Mouse (Mus musculus) large intestine, adult 2 months (tissue): ENCODE data around the gene Asb6. TPM values are rescaled to one million over a fixed set of nuclear protein-coding genes. Genes with fewer than 3 reads are reported as not detected.
A peak's percentile ranks its signal among the peaks of the same experiment; 100 is the strongest.

Experiments
- DNase-seq: peaks from one replicate; pipeline ENCODE4 v3.0.0-alpha.2; 2012; ENCODE audit warnings: low read depth, low spot score
- WGBS: fragments of 180-500 bp; shearing (Covaris S2); methylation state at CpG from one replicate; pipeline ENCODE4 v1.1.7; 2018; 5-methylcytosine and 5-hydroxymethylcytosine counted together
- polyA plus RNA-seq: library from polyadenylated mRNA; depleted of rRNA; stranded (reverse); fragments of >200 nt; gene quantifications from 2 replicates; pipeline ENCODE4 v1.2.3, GENCODE M21; 2012

The Asb6 gene
- polyA plus RNA-seq, 1 experiment, result 21.4 TPM

DNA sequence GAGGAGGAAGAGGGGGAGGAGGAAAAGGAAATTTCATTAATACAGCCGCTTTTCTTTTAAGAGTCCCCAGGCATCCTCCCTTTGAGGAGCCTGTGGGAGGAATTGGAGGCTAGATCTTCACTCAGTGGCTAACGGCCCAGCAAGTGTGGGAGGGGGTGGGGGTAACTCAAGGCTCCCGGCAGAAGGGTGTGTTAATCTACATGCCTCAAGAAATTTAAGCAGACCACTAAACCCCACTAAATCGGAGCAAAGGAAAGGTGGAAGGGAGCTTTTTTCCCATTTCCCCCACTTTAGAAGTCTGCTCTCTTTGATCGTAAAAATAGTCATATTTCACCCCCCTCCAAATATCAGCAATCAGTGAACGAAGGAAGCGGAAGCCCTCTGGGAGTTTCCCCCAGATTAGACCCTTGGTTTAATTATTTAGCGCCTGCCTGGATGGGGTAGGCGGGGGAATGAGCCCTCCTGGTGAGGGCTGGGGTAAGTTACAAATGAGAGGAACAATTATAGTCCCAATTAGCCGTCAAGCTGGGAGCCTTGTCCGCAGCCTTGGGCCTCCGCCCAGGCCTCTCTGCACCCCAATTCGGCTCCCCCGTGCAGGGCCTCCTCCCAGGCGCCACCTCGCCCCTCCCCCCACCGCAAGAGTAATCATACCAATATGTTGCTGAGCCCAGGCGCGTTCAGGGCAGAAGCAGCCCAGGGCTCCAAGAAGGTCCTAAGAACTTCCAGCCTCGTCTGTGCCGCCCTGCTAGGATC lies 6.3 kb upstream of the Asb6 start:
- DNase-seq, result no peak
- WGBS, result 25% methylated on average over 21 of the region's 21 CpGs

DNA sequence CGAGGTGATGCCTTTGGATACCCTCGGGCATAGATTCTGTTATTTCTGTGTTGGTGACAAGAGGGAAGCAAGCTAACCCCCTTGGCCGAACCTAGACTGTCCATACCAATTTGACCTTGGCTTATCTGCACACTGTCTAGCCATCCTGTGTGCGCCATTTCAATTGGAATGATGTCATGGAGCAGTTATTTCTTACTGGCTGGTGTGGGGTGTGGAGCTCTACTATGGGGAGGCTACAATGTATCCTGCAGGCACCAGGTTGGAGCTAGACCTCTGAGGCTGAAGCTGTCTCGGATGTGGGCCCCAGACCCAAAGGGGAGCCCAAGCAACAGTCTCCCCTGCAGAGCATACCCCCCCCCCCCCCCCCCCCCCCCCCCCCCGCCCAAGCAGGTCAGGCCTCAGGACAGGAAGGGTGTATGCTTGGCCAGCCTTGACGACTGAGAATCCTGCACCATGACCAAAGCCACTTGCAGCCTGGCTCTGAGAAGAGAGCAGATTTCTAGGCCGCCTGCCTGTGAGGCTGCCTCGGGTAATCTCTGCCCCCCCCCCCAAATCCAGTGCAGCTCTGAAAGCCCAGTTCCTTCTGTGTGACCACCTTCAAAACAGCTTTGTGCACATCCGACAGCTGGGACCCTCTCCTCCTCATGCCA lies 4.4 kb upstream of the Asb6 start, which contains the start of gene Prrx2:
Prrx2 (plus strand) TSS at position 600 of the 650 bp plus-strand sequence.
- DNase-seq, result no peak
- 57% methylated on average over 10 of the region's 10 CpGs for WGBS

DNA sequence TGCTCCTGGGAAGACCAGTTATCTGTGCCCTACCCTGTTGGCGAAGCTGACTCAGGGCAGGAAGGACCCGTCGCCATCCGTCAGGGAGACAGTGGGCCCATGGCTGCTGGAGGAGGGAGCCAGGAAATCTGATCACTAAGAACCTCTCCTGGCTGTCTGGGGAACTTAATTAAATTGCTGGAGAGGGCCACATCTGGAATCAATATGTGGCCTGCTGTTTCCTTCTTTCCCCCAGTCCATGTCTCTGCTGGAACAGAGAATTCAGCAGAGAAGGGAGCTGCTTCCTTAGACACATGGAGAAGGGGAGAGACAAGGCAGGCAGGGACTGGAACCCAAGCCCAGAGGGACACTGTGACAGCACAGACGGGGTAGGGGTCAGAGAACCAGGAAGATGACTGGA lies 3.5 kb upstream of the Asb6 start:
- no peak for DNase-seq
- 68% methylated on average over 5 of the region's 5 CpGs for WGBS

DNA sequence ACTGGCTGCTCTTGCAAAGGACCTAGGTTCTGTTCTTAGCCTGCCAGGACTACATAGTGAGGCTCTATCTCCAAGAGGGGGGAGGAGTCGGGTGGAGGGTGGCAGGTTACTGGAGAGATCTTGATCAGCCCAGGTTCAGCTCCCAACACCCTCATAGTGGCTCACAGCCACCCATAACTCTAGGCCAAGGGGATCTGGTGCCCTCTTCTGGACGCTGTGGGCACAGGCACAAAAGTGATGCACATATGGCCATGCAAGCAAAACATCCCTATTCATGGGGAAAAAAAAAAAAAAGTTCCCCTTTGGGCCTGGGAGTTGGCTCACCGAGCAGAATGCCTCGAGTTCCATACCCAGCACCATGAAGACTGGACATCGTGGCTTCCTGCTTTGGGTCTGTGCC lies 818 bp downstream of the Asb6 start:
- DNase-seq, result no peak
- 34% methylated on average over 5 of the region's 5 CpGs for WGBS

DNA sequence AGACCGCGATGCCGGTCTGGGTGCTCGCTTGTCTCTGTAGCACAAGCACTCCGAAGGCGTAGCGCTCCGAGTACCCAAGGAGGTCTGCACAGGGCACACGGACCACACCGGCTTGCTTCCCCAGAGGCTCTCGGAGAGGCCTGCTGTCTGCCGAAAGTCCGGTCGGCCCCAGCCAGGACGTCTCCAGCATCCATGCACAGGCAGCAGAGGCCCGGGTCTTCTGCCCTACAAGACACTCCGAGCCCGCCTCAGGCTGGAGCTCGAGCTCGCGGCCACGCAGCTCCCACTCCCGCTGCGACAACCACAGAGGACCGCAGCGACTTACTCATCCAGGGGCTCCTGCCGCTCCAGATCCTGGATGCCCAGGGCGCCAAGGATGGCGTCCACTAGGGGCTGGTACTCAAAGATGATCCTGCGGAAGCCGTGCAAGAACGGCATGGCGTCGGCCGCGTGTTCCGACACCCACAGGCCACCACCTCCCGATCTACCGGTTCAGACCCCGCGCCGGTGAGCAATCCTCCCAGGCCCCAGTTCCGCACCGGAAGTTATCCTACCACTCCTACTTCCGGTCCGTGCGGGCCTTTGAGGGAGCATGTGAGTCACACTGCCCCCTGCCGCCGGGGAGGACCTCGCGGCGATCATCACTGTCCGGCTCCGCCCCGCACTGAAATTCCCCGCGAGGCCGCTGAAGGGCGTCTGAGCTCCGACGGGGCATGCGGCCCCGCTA lies 2.2 kb downstream of the Asb6 start:
- under 1% methylated on average over 63 of the region's 63 CpGs for WGBS

DNA sequence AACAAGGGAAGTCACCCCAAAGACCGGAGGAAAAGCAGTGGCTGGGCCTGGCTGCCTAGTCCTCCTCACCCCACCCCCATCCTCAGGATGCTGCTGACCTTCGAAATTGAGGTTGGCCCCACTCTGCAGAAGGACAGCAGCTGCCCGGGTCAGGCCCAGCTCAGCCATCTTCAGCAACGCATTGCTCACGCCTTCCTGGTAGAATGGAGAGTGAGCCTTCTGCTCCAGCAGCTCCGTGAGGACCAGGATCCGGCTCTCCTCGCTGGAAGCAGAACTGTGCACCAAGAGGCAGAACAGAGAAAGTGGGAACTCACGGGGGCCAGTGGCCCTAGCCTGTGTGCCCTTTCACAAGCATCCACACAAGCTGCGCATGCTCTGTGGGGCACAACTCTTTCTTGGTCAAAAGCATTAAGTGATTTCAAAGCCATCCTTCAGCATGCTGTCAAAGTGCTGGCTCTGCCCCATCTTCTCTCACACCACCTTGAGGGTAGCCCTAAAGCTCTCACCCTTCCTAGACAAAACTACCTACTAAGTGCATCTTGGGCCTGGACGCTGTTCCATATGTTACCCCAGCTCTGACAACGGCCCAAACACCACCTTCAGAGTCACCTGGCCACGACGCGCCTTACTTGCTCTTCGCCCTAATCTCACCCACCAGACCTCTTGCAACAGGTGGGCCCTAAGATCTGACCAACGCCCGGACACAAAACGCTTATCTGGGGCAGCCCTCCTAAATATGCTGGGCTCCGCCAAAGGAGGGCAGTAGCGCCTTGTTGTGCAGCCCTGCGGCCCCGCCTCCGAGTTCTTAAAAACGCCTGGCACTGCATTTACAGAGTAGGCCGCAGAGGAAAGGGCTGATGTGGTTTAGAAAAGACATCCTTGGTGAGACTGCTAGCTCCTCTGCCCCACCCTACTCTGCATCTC lies 3.0 kb downstream of the Asb6 start:
- whole genome bisulfite sequencing, result 27% methylated on average over 26 of the region's 26 CpGs
- no peak for DNase-seq

More for the DNA sequence above, 2.2 kb downstream of the Asb6 start:
- peak; percentile 66 for DNase-seq

DNA sequence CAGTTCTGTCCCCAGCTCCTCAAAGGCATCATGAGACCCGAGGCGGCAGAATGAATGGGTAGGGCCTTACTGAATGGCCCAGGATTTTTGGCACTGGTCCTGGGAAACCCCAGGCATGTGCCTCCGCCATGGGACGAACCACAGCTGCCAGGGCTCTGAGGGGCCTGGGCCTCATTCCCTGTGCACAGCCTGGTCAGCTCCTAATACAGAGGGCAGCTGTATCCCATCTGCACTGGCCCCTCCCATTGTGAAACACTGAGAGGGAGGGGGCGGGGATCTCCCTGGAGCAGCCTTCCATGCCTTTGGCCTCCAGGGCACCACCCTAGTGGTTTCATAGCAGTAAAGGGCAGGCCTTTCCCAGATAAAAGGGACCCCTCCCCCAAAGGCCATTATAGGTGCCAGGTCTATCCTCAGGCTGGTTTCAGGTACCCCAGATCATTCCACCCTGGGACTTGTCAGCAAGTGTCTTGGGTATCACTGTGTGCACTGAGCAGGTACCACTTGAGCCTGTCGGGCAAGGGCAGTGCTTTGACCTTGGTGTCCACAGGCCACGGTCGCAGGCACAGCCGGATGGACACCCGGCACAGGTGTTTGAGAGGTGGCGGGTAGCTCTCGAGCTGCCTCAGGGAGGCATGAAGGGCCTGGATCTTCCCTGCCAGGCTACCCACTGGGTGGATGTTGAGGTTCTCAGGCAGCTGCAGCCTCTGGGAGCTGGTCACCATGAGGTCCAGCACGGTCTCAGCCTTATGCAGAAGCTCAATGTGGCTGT lies 6.6 kb downstream of the Asb6 start:
- 64% methylated on average over 13 of the region's 13 CpGs for WGBS
- DNase-seq, result no peak

DNA sequence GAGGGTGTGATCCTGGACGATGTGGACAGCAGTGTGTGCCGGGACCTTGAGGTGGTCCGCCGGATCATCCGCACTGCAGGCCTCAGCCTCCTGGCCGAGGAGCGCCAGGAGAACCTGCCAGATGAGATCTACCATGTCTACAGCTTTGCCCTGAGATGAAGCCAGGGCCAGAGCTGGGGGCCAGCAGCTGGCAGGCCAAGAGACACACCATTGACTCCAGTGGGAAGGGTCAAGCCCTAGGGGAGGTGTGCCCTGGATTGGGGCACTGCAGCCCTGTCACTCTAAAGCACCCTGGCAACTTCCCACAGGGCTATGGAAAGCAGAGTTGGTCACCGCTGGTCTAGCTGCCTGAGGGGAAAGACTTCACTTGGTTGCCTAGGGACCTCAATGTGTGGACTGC lies 7.7 kb downstream of the Asb6 start:
- no peak for DNase-seq
- WGBS, result 92% methylated on average over 8 of the region's 8 CpGs

DNA sequence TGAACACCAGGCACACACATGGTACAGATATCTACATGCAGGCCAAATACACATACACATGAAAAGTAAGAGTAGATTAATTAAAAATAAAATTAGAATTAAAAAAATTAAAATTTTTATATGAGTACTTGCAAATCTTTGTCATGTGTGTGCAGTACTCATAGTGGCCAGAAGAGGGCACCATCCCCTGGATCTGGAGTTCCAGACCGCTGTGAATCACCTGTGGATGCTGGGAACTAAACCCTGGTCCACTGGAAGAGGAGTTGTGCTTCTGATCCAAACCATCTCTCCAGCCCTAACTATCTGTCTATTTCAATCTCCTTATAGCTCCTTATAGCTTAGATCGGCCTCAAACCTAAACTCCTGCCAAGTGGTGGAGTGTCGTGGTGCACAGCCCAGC lies 9.1 kb downstream of the Asb6 start:
- DNase-seq, result no peak
- WGBS, result 95% methylated on average over 3 of the region's 3 CpGs

DNA sequence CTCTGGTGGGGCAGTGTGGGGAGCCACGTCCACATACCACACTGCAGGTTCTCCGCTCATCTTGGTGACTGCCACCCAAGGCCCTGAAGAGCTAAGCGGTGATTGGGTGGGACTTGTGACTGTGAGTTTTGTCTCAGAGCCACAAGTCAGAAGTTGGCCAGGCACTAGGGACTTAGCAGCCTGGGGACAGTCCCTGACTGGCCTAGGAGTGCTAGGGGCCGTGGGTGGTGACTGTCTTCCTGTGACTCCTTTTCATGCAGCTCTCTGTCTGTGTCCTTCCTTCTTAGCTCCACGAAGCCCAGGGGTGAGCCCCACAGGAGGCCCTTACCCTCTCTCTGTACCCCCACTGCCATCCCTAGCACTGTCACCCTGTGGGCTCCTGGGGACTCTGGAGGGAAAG lies 10.3 kb downstream of the Asb6 start:
- no peak for DNase-seq
- WGBS, result 94% methylated on average over 5 of the region's 5 CpGs

DNA sequence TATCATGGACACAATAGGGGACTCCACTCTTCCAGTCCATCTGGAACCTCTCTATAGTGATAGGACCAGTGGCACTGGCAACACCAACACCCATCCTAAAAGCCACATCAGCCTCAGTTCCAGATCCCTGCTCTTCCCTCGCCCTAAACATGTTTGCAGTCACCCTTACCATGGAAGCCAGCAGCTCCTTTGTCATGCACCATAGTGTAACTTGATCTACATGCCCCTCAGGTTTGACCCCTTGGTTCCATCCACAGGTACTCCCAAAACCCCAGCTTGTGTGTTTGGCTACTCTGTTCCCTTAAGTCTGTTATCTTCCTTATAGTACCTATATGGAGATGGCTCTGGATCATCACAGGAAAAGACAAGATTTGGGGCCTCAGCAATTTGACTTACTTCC lies 13.8 kb downstream of the Asb6 start:
- WGBS, result 100% methylated on average over 1 of the region's 1 CpGs
- no peak for DNase-seq

DNA sequence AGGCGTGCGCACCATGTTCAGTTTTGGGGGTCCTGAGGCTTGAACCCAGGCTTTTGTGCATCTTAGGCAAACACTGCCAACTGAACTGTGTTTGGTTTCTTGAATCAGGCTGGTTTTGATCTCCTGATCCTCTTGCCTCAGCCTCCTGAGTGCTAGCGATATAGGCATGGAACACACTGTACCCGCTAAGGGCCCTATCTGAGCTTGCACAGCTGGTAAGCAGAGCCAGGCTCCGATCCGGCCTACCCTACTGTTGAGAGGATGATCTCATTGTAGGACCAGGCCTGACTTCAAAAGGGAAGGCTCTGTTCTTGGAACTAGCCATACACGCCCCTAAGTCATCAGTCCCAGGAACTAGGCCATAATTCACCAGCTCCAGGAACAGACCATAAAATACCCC lies 19.6 kb downstream of the Asb6 start:
- 64% methylated on average over 7 of the region's 7 CpGs for WGBS

DNA sequence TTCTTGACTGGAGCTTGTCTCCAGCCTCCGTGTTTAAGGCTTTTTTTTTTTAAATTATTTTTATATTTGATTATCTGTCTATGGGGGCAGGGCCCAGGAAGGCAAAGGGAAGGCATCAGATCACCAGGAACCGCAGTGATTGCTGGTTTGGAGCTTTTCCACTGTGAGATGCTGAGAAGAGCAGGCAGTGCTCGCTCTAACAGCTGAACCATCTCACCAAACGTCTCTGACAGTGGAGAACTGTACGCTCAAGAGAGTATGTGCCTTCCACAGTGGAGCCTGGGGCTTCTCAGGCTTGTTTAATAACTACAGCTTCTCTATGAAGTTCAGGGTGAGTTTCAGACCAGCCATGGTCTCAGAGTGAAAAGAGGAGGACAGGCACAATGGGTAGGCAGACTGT lies 20.6 kb downstream of the Asb6 start:
- no peak for DNase-seq
- WGBS, result 60% methylated on average over 5 of the region's 5 CpGs

More for the DNA sequence above, 19.6 kb downstream of the Asb6 start:
- DNase-seq, result no peak

DNA sequence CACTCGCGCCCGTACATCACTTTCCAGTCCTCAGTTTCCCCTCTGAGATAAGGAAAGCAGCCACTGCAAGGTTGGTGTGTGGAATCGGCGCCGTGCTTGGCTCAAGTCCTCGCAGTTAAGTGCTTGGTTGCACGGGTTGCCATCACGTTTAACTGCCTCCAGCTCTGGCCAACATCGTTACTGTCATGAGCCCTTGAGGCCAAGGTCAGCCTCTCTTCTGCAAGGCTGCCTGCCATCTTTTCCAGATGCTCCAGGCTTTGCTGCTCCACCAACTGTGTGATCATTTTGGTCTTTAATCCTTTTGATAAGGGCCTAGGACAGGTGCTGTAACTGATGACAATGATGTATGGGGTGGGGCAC lies 21.9 kb downstream of the Asb6 start:
- DNase-seq, result no peak
- WGBS, result 2% methylated on average over 10 of the region's 10 CpGs

DNA sequence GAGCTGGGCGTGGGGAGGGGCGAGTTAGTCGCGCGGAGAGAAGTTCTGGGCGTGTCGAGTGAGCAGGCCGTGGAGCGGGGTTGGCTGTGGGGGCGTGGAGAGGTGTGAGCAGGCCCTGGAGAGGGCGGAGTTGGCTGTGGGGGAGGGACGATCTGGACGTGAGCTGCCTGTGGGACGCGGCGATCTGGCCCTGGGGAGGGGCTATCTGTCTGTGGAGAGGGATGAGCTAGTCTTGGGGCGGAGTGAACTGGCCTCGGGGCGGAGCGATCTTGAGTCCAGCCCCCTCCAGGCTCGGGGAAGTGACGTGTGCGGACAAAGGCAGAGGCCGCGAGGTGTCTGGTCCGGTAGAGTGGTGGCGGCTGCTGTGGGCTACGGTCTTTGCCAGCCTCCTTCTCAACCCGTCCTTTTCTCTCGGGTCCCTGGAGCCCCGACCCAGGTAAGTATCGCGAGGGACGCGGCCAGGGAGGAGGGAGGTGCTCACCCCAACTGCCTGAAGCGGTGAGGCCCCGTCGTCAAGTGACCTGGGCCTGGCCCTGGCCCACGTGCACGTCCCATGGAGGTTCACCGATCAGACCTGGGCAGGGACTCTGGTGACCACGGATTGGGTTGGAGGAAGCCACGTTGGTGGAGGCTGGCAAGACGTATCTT lies 22.4 kb downstream of the Asb6 start, which contains the start of gene Ntmt1:
Ntmt1 (plus strand) TSS at position 179 of the 648 bp plus-strand sequence.
- peak; percentile 98 for DNase-seq
- WGBS, result 1% methylated on average over 44 of the region's 44 CpGs

DNA sequence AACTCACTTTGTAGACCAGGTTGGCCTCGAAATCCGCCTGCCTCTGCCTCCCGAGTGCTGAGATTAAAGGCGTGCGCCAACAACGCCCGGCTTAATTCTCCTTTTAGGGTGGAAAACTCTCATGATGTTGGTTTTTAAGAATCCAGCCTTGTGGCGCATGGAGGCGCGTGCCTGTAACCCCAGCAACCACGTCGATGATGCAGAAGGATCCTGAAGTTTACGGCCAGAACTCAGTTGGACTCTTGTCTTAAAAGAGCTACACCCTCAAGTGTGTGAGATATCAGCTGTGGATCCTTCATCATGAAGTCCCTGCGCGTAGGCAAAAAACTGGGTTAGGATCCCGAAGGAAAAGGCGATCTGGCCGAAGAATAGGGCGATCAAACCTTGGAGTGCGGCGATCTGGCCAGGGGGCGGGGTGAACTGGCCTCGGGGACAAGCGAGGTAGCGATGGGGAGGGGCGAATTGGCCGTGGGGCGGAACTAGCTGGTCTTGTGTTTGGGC lies 22.9 kb downstream of the Asb6 start:
- DNase-seq, result no peak
- WGBS, result 6% methylated on average over 28 of the region's 28 CpGs

DNA sequence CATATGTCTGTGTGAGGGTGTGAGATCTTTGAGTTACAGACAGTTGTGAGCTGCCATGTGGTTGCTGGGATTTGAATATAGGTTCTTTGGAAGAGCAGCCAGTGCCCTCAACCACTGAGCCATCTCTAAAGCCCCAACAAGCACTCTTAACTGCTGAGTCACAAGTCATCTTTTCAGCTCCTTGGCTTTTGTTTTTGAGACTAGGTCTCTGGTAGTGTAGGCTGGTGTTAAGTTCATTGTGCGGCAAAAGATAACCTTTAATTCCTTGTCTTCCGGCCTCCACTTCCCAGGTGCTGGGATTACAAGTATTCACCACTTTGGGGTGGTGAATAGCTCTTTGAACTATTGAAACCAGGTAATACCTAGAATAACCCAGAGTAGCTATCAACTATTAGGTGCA lies 24.1 kb downstream of the Asb6 start:
- WGBS, result 99% methylated on average over 2 of the region's 2 CpGs

DNA sequence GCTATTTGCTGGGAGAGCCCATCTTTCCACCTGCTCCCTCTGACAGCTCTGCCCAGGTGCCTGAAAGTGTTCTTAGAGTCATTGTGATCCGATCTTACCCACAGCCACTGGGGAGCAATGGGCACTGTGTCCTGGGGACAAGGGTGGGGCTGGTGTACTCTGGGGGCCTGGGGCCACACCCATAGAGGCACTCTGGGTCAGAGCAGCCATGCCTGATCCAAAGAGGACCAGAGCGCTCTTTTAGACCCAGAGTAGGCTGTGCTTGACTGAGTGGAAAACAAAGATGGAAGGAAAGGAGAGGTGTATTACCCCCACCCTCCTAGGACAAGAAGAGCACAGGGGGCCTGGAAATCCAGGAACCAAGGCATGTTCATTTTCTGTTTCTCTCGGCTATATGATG lies 26.5 kb downstream of the Asb6 start, which contains the start of gene 1700001O22Rik:
1700001O22Rik (minus strand) TSS at position 58 of the 400 bp plus-strand sequence.
- no peak for DNase-seq
- 80% methylated on average over 3 of the region's 3 CpGs for WGBS

More for the DNA sequence above, 24.1 kb downstream of the Asb6 start:
- no peak for DNase-seq
